Mouse (Mus musculus) ES-Bruce4 (cell line): ENCODE measurements at regions not wholly inside any gene's neighbourhood (a gene's known extent, or its start where the extent isn't known, plus 50 kb on each side); places are given as distances from the start of the nearest gene placed in this dataset.

Experiments
- CTCF ChIP-seq: IDR thresholded peaks from one replicate; pipeline ENCODE4 v1.8.1; 2011; ENCODE audit warnings: low read depth, low read length
- EP300 ChIP-seq: IDR thresholded peaks from 2 replicates; pipeline ENCODE4 v1.6.1; 2011; ENCODE audit warnings: low read depth, low read length; ENCODE audit not compliant: insufficient read depth

DNA sequence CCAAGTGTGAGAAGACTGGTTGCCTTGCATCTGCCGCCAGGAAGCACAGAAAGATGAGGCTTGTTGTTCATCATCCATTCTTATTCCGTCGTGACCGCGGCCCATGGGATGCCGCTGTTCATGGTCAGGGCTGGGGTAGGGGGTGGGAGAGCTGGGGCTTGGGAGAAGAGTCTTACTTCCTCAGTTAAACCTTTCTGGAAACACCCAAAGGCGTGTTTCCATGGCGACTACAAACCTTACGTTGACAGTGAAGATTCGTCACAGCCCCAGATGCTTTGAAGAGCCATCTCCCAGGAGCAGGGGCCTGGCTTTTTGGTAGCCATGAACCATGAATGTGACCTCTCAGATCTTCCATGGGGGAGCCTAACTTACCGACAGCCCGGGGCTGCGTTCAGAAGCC is 114.6 kb upstream of the Lrfn2 start:
- TF ChIP-seq EP300 (no peak), CTCF (no peak)
